Mouse (Mus musculus) left cerebral cortex, postnatal 10 days (tissue): ENCODE measurements around the gene Cib1. TPM values are rescaled to one million over a fixed set of nuclear protein-coding genes. Genes with fewer than 3 reads are reported as not detected.

Experiments used
- DNase-seq, 2 experiments: peaks; one replicate each; pipeline ENCODE4 v3.0.0; 2021 to 2022; ENCODE audit warnings: low spot score in 2 of 2, mixed read lengths in 1 of 2; ENCODE audit errors: extremely low spot score in 1 of 2
- intact Hi-C: fragments of 180-260 bp; cut with DNase I; formaldehyde crosslinking; loops from one replicate; pipeline ENCODE4 v1.15.1; 2025
- total RNA-seq, 2 experiments: library from RNA; stranded (reverse); gene quantifications; 2 replicates each; pipeline ENCODE4 v1.2.3; 2021

The Cib1 gene
- total RNA-seq, 2 experiments from 2014 or later = 19.4 to 21.2 TPM

DNA sequence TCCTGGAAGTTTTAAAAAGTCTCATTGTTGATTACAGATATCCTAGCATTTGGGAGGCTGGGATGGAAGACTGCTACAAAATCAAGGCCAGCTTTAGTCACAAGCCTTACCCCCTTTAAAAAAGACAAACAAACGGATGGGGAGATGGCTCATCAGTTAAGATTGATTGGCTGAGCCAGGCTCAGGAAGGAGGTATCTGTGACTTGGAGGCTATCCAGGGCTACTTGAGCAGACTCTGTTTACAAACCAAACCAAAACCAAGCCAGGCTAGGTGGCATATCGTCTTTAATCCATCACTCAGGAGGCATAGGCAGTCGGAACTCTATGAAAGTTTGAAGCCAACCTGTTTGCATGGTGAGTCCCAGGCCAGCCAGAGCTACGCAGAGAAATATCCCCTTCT is 9.0 kb upstream of the Cib1 start:
- intact Hi-C loops = no loop called here

GRCm38 (mm10) chr7:80238542-80238941 is 5.9 kb upstream of the Cib1 start:
- intact Hi-C loops = no loop called here
- no peak for DNase-seq

More for the DNA sequence above, 9.0 kb upstream of the Cib1 start:
- DNase-seq = no peak

- intact Hi-C loops = no loop called here
- DNase-seq = no peak
Measured at GRCm38 (mm10) chr7:80233799-80234198, 1.2 kb upstream of the Cib1 start.

DNA sequence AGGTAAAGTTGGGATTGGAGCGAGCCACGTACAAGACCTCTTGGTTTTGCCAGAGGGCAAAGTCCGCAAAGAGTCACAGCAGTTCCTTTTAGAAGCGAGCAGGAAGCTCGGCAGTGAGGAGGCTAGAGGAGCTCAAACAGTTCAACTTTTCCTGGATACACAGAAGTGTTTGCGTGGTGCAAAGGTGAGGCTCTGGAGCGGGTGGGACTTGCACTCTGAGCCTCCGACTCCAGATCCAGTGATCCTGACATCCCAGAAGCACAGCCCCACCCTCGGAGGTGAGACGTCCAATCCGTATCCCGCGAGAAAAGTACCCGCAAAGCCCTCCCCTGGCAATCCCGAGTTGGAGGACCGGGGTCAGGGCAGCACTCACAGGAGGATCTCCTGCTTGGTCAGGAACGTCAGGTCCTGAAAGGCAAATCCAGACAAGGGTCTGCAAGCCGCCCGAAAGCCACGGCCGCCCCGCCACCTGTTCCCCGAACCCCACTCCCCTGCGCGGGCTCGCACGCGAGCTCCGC is 583 bp downstream of the Cib1 start:
- intact Hi-C loops = no loop called here
- no peak for DNase-seq

DNA sequence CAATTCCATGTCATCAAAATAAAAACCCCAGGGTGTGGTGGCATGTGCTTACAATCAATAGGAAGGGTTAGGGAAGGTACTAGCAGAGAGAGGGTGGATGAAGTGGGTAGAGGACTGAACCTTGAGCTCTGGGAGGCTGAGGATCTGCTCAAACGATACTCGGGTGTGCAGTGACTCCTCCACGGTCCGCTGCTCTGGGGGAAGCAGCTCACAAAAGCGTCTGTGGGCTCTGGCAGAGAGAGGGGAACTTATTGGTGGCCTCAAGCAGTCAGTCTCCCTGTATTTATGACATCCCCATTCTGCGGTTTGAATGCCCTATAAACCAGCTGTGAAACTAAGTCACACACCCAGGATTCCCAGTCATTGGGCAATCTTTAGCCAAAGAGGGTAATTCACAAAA is 2.4 kb downstream of the Cib1 start:
- intact Hi-C loops = no loop called here
- DNase-seq = no peak

GRCm38 (mm10) chr7:80227065-80227464 is 5.5 kb downstream of the Cib1 start:
- intact Hi-C loops = no loop called here
- no peak for DNase-seq

DNA sequence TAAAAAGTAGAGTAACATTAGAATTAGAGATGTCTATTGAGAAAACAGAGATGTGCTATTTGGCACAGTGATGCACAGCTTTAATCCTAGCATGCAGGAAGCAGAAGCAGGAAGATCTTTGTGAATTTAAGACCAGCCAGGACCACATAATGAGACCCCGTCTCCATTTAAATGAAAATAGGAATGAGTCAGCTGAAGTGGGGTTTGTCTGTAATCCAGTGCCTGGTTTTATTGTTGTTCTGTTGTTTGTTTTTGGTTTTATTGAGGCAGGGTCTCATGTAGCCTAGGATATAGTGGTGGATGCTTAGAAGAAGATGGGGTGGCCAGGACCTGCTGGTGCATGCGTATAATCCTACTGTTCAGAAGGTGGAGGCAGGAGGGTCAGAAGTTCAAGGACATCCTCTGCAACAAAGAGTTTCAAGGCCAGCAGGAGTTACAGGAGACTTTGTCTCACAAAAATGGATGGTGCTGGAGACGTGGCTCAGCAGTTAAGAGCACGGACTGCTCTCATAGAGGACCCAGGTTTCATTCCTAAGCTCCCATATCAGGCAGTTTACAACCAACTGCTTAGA is 11.3 kb downstream of the Cib1 start:
- intact Hi-C loops = no loop called here
- DNase-seq = no peak

GRCm38 (mm10) chr7:80220237-80220797 is 12.3 kb downstream of the Cib1 start:
- intact Hi-C loops = no loop called here
- DNase-seq = no peak

DNA sequence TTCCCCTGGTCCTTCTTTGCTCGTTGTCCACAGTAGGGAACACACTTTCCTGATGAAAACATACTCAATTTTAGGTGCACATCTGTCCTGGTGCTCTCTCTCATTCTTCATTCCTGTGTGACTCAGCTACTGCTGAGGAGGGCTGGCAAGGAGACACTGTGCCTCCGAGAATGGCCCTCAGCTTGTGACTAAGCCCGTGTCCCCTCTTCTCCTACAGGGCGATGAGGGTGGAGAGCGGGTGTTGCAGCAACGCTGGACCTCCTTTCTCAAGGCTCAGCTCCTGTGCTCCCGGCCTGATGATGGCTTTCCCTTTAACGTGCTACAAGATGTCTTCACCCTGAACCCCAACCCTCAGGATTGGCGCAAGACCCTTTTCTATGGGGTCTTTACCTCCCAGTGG is 13.9 kb downstream of the Cib1 start:
- DNase-seq = no peak
- intact Hi-C loops = loop anchor here (5.0 kb wide), 1 partner anchor 76 kb away; no protein-coding TSS in a partner anchor

- DNase-seq = peak; percentile 52 to 56
- intact Hi-C loops = loop anchor here (5.0 kb wide), 1 partner anchor 74 kb away; no protein-coding TSS in a partner anchor
Measured at GRCm38 (mm10) chr7:80216566-80216965, 16.0 kb downstream of the Cib1 start.

DNA sequence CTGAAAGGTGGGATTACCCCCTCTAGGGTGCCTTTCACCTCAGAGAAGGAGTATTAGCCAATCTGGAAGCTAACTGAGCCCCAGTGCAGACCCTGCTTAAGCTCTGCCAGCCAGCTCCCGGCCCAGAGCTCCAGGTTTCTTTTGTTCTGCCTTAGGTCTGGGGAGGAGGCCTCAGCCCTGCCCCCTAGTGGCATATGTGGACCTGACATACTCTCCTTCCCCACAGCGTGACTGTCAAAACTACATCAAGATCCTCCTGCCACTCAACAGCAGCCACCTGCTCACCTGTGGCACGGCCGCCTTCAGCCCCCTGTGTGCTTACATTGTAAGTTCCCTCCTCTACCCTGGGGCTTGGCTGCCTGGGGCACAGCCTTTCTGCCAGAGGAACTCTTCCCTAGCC is 17.2 kb downstream of the Cib1 start:
- peak; percentile 53 to 82 for DNase-seq
- intact Hi-C loops = loop anchor here (5.0 kb wide), 1 partner anchor 73 kb away; no protein-coding TSS in a partner anchor

DNA sequence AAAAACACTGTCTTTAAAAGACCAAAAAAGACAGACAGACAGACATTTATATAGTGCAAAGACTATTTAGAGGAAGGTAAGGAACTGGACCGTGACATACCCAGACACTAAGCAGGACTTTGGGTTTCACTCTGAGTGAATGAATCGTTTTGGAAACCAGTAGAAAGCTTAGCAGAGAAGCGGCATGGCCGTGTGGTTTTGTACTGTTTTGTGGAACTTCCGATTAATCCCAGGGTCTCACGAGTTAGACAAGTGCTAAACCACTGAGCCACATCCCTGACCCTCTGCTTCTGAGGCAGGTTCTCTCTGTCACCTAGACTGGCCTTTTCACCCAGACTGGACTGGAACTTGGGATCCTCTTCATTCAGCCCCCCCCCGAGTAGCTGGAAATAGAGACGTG is 18.2 kb downstream of the Cib1 start:
- intact Hi-C loops = no loop called here
- no peak for DNase-seq

- intact Hi-C loops = no loop called here
- no peak for DNase-seq
Measured at GRCm38 (mm10) chr7:80213604-80214003, 19.0 kb downstream of the Cib1 start.

DNA sequence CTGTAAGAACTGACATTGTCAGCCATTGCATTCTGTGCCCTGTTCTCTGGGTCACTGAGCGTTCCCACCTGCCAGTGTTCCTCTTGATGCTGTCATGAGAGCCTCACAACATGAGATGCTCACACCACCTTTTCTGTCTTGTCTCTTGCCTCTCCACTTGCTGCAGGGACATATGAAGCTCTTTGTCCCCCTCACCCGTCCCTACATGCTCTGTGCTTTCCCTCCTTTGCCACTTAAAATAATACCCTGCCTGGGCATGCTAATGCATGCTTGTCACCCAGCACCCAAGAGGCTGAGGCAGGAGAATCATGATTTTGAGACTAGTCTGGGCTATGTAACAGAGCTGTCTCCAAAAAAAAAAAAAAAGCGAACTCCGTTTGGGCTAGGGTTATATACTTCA is 21.6 kb downstream of the Cib1 start:
- intact Hi-C loops = no loop called here
- no peak for DNase-seq

GRCm38 (mm10) chr7:80209669-80210068 is 22.9 kb downstream of the Cib1 start:
- no peak for DNase-seq
- intact Hi-C loops = no loop called here

DNA sequence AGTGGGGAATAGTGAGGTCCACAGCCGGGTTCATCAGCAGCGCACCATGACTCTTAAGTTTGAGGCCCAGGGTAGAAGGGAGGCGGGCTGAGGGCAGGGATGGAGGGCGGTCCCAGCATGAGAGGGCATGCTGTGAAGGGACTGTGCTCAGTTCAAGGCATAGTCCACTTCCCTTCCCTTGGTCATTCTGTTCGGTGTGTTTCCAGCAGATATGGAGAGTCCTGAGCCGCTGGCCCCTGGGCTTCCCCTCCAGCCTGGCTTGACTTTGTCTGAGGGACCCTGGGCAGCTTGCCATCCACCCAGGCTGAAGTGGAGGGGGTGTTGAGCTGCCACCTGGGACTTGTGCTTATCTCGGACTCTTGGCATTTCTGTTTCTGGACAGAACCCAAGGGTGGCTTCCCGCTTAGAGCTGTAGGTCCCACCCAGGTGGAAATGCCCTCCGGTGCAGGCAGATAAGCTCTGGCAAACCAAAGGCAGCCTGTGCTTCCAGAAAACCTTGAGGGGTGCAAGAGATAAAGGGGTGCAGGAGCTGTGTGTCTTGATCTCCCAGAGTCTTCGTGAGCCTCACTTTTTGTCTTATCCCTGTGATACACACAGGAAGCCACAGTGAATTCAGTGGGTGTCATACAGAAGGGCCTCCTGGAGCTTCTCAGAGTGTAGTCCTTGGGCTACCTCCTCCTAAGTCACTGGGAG is 23.7 kb downstream of the Cib1 start:
- intact Hi-C loops = no loop called here
- peak in 1 of 2 experiments; percentile 58 for DNase-seq

GRCm38 (mm10) chr7:80208026-80208642 is 24.5 kb downstream of the Cib1 start:
- no peak for DNase-seq
- intact Hi-C loops = no loop called here

DNA sequence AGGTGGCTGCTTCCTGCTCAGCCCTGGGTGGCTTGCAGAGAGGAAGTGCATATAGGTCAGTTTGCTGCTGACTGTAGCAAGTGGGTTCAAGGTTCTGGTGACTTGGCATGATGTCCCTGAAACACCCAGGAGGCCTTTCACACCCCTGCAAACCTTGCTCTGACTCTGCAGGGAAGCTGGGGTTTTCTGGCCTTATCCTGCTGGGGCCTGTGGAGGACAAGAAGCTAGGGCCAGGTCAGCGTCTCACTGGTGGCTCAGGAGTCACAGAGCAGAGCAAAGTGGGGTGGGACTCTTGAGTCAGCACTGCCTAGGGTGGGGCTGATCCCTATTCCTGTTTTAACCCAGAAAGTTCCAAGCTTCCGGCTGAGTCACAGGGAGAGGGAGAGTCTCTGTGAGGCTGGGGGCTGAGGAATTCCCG is 25.3 kb downstream of the Cib1 start:
- intact Hi-C loops = no loop called here
- DNase-seq = no peak

DNA sequence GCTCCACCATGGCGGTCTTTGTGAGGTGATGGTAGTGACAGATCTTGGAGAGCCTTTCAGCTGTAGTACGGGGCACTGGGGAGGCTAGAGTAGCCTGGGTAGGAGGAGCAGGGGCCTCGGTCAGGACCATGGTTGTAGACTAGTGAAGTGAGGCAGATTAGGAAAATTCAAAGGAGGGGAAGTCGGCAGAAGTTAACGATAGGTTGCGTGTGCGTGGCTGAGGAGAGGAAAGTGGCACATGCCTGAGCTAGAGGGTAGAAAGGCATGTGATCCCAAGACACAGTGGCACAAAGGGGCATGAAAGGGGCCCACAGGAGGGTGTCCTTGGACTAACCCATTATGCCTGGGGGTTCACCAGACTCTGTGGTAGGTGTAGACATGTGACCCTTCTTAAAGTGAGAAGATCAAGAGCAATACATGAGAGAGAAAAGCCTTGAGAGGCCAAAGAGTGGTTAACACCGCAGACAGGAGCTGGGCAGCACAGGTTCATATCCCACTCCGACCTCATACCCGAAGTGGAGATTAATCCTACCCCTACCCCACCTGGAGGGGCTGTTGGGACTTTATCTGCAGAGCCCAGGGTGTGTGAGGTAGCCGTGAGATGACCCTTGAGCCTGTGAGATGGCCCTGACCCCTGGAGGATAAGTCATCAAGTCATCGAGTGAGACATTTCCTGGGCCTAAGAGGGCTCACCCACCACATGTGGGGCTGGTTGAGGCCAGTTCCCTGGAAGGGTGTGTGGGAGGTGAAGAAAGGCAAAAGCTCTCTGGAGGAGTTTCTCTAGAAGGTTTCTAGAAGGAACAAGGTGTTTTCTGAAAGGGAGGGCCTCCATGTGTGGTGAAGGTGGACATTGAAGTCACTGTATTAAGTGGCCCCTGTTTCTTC is 26.7 kb downstream of the Cib1 start:
- intact Hi-C loops = no loop called here
- no peak for DNase-seq
